In genomic region chr8:119732072-119732471, GRCm38 (mm10) we compare ENCODE assay signal across 36 mouse cellular contexts. TPM values are rescaled to one million over a fixed set of nuclear protein-coding genes. Genes with fewer than 3 reads are reported as not detected.
"Had no signal": no experiment of that assay in that cellular context is flagged by ENCODE, and none has a peak within 500 bp of the region (broad histone marks: within the 10 kb centered on the region; RNA-seq: fewer than 3 reads in every experiment).

No protein-coding gene starts in this region.

- H3K4me2 ChIP-seq: heart, embryonic 11.5 days; heart, embryonic 12.5 days; heart, embryonic 13.5 days; heart, embryonic 15.5 days; hindbrain, embryonic 12.5 days; hindbrain, embryonic 13.5 days; hindbrain, embryonic 14.5 days; hindbrain, embryonic 15.5 days; kidney, embryonic 15.5 days had no signal

- H3K4me3 ChIP-seq: heart, adult 2 months; heart, embryonic 10.5 days; heart, embryonic 12.5 days; heart, embryonic 13.5 days; heart, embryonic 15.5 days; hindbrain, embryonic 10.5 days; hindbrain, embryonic 12.5 days; hindbrain, embryonic 13.5 days; hindbrain, embryonic 15.5 days; kidney, embryonic 15.5 days; layer of hippocampus, adult 2 months; left cerebral cortex, adult 2 months had no signal

- H3K27ac ChIP-seq: heart, adult 2 months; heart, embryonic 13.5 days; heart, embryonic 15.5 days; hindbrain, embryonic 12.5 days; hindbrain, embryonic 13.5 days; hindbrain, embryonic 14.5 days; hindbrain, embryonic 15.5 days; hindbrain, postnatal 0 days; kidney, embryonic 15.5 days; kidney, postnatal 0 days; layer of hippocampus, adult 2 months; left cerebral cortex, adult 2 months had no signal

- H3K36me3 ChIP-seq: heart, embryonic 10.5 days; heart, embryonic 12.5 days; heart, embryonic 13.5 days; heart, embryonic 15.5 days; hindbrain, embryonic 10.5 days; hindbrain, embryonic 12.5 days; hindbrain, embryonic 13.5 days; hindbrain, embryonic 15.5 days; kidney, embryonic 15.5 days had no signal

- H3K27me3 ChIP-seq: heart, embryonic 12.5 days; heart, embryonic 15.5 days; hindbrain, embryonic 13.5 days; hindbrain, embryonic 15.5 days; kidney, embryonic 15.5 days had no signal

- H3K9ac ChIP-seq: heart, embryonic 12.5 days; heart, embryonic 13.5 days; heart, embryonic 15.5 days; hindbrain, embryonic 12.5 days; hindbrain, embryonic 13.5 days; hindbrain, embryonic 14.5 days; hindbrain, embryonic 15.5 days; kidney, embryonic 15.5 days had no signal

- H3K4me1 ChIP-seq: hindbrain, embryonic 15.5 days; kidney, embryonic 15.5 days had no signal

- ATAC-seq: hindbrain, embryonic 16.5 days; hindbrain, postnatal 0 days; inflammation-experienced regulatory T-cells, adult 6 months had no signal

- DNase-seq: heart, adult 2 months; heart, postnatal 10 days; heart, postnatal 14 days; heart, postnatal 36 days; heart, postnatal 4 days; kidney, adult 11 months; kidney, adult 18-20 months; kidney, adult 2 months; kidney, adult 8-10 months; kidney, adult 9 months; kidney, postnatal 10 days; kidney, postnatal 14 days; kidney, postnatal 25 days; kidney, postnatal 36 days; kidney, postnatal 4 days; layer of hippocampus, adult 9-11 months; layer of hippocampus, postnatal 36 days had no signal

- H3K9me3 ChIP-seq: heart, embryonic 10.5 days; heart, embryonic 12.5 days; heart, embryonic 13.5 days; heart, embryonic 15.5 days; hindbrain, embryonic 10.5 days; hindbrain, embryonic 12.5 days; hindbrain, embryonic 13.5 days; hindbrain, embryonic 15.5 days; kidney, embryonic 15.5 days had no signal

RNA-seq across cellular contexts. Expression of gene Atp2c2, which starts 32.3 kb away (rescaled TPM):
- total RNA-seq: heart, postnatal 10 days; heart, postnatal 25 days; heart, postnatal 36 days; heart, postnatal 4 days; hematopoietic stem cell, adult 5-6 weeks had no signal
- polyA plus RNA-seq: inflammation-experienced regulatory T-cells, adult 6 months had no signal
